Mouse (Mus musculus): ENCODE measurements at regions not wholly inside any gene's neighbourhood (a gene's known extent, or its start where the extent isn't known, plus 50 kb on each side); places are given as distances from the start of the nearest gene placed in this dataset.
"Not testable (repeated sequence)": the region's sequence is repeated elsewhere in the genome, so short reads cannot be mapped to it uniquely, and the experiment has no call there.

DNA sequence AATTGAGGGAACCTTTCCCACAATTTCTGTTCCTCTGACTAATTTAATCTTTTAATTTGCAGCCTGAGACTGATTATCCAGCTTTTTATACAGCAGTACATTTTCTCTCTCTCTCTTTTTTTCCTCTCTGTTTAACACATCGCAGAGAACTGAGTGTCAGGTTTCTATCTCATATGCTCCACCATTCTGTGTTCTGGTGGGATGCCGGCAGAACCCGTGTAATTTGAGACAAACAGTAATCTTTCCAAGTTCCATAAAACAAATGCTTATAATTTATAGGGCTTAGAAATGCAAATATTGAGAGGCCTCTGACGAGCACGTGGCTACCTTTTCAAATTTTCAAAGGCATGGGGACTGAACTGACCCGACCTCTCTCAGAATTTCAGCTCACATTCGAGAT lies 59.1 kb downstream of the Zbtb18 start:
- DNase-seq = no peak

GRCm38 (mm10) chr1:177503946-177504345 lies 61.8 kb downstream of the Zbtb18 start:
- DNase-seq = no peak

GRCm38 (mm10) chr1:177504743-177505142 lies 62.6 kb downstream of the Zbtb18 start:
- no peak for DNase-seq

DNA sequence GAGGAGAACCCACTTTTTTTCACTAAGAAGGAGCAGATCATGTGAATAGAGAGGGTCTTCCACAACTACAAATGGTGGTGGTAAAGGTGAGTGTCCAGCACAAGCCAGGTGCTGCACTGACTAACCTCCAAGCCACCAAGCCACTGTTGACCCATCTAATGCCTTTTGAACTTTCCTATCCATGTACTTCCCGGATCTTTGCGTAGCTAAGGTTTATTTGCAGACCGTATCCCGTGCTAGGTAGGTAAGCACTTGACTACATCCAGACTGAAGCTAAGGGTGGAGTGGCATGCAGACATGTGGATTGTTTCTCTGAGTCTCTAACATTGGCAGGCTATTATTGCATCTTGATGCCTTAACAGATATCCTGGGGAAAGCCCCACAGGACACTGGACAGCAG lies 65.2 kb downstream of the Zbtb18 start:
- DNase-seq = not testable (repeated sequence)

DNA sequence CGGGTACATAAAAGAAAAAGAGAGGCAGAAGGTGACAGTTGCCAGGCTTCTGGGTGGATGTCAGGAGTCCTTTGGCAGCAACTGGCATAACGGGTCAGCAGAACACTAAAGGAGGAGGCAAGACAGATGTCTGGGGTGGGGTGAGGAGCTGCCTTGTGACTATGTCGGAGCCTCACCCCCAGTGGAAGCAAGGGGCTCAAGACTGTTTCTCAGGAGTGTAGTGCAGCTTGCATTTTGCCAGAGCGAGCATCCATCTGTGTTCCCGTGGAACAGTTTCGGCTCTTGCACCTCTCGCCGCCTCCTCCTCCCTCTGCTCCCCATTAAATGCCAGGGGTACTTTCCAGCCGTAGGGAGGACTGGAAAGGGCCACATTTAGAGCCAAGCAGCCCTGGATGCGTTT lies 67.6 kb downstream of the Zbtb18 start:
- DNase-seq = peak; percentile 80

- DNase-seq = no peak
These were observed 70.0 kb downstream of the Zbtb18 start for GRCm38 (mm10) chr1:177512116-177512515.

GRCm38 (mm10) chr1:177517934-177518610 lies 75.9 kb downstream of the Zbtb18 start:
- no peak for DNase-seq

DNA sequence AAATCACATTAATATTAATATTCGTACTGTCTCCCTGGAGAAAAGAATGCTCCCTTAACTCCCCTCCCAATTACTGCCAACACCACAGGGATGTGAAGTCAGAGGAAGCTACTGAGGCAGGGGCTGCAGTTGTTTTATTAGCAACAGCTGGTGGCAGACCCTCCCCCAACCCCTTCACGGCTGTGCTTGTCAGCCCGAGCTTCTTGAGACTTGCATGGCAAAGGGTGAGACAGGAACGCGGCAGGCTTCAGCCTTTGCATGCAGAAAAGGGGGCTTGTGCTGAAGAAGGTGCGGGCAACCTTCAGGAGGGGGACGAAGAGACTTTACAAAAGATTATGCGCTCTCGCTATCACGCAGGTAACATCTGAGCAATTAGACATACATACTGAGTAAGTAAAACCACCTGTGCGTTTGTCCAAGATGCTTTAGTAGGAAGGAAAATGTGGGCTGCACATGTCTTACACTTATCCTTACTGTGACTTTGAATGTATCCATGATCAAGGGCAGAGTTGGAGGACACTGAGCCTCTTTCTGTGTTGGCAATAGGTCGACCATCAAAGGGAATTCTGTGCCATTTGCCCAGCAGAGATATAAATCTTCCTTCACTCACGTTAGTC lies 76.9 kb downstream of the Zbtb18 start:
- no peak for DNase-seq

DNA sequence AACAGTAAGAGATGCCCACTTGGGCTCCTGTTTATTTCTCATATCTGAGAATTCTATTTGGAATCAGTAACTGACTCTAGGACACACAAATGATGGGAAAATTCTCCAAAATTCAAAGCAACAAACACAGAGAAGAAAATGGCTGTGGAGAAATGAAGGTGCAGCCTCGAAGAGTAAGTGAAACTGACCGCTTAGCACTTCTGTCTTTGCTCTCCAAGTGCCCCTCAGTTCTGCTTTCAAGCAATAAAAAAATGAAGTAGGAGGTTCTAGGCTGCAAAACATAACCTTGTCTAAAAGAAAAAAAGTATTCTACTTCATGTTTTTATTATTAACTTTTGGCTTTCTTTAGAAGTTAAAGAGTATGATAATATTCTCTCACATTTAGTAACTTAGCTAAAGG lies 79.0 kb downstream of the Zbtb18 start:
- no peak for DNase-seq

- no peak for DNase-seq
These were observed 83.0 kb downstream of the Zbtb18 start for GRCm38 (mm10) chr1:177525141-177525540.

DNA sequence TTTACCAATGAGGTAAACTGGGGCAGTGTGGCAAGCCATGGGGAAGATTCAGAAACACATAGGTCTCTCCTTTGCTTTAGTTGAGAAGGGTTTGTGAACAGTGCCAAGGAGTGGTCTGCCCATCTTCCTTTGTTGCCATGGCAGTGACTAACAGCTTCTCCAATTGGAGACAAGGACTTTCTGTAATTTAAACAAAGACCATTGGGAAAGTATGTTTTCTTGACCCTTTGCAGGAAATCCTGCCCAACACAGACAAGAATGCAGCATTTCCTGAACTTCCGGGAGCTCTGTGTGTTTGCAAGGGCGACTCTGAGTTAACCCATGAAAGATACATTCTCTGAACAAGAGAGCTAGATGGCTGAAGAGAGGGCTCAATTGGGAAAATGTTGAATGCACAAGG lies 89.6 kb downstream of the Zbtb18 start:
- DNase-seq = no peak

DNA sequence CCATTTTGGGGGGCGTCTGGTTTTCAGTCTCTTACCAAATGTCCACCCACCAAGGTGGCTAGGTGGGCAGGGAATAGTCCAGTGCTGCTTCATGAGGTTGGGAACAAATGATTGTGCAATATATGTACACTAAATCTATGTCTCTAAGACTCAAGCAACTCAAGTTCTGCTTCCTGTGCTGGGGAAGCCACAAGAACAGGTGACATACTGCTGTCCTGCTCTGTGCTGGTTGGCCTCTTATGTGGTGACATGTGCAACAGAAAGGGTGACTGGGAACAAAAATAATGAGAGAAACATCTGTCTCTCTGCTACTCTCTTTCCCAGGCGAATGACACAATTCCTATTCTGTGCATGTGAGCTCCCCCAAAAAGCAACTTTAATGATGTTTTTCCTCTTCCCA lies 90.5 kb downstream of the Zbtb18 start:
- DNase-seq = no peak

- no peak for DNase-seq
These were observed 91.2 kb downstream of the Zbtb18 start for GRCm38 (mm10) chr1:177533332-177533731.

GRCm38 (mm10) chr1:177545031-177545735 lies 103.0 kb downstream of the Zbtb18 start:
- DNase-seq = peak; percentile 45

- no peak for DNase-seq
These were observed 105.6 kb downstream of the Zbtb18 start for GRCm38 (mm10) chr1:177547716-177548115.

- DNase-seq = no peak
These were observed 113.5 kb downstream of the Zbtb18 start for GRCm38 (mm10) chr1:177555471-177556291.

- DNase-seq = no peak
These were observed 115.3 kb downstream of the Zbtb18 start for GRCm38 (mm10) chr1:177557432-177557831.

GRCm38 (mm10) chr1:177557856-177558255 lies 115.7 kb downstream of the Zbtb18 start:
- no peak for DNase-seq

DNA sequence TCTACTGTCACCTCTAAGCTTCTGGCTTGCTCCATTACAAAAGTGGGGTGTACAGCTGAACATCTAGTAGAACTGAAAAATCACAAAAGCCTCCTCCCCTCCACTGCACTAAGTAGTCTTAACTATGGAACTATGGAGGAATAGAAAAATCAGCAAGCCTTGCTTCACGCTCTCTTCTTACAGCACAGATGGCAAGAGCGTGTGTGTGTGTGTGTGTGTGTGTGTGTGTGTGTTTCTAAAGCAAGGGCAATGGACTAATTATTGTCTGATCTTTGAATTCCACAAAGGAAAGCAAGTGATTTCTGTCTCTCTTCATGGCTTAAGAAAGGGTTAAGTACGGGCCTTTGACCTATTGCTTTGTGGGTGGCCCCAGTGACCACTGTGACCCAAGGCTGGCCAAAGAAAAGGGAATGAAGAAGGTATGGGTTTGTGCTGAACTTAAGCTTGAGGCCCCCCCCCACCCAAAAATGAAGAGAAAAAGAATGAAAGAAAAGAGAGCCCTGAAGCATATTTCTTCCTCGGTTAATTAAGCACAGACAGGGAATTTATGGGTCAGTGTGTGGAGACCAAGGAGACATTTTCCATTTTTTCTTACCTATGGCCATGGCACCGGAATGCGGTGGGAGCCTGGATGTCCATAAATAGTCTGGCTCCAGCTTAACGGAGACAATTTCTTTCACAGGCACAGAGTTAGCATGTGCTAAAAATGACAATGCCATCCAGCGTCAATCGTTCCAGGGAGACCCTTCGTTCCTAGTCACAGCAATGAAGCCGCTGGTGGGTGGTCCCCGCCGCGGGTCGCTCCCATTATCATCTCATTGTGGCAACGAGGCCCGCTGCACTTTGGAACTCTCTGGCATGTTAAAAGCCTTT lies 119.8 kb downstream of the Zbtb18 start:
- no peak for DNase-seq

GRCm38 (mm10) chr1:177562589-177562912 lies 120.4 kb downstream of the Zbtb18 start:
- no peak for DNase-seq

DNA sequence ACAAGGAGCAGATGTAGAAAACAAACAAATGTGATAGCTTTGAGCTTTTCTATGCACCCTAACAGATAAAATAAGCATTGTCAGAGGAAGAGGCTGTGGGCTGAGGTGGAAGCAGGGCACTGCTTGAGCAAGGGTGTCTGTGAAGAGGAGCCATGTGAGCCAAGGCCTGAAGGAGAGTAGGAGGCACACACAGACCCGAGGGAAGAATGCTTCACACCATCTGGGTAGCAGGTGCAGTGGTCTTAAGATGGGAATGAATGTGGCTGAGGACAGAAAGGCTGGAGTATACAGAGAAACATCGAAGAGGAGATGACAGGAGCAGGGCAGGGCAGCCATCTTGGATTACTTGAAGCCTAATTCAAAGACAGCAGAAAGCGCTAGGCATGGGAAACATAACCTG lies 123.5 kb downstream of the Zbtb18 start:
- peak; percentile 26 for DNase-seq

GRCm38 (mm10) chr1:177568056-177568816 lies 126.1 kb downstream of the Zbtb18 start:
- no peak for DNase-seq
